Mouse (Mus musculus) E14TG2a.4 (cell line): ENCODE measurements around the gene Chsy1.
"Not testable (repeated sequence)": the region's sequence is repeated elsewhere in the genome, so short reads cannot be mapped to it uniquely, and the experiment has no call there.

Source experiments
- CTCF ChIP-seq: conservative IDR thresholded peaks from 2 replicates; pipeline ENCODE4 v1.5.1; 2014; ENCODE audit warnings: low read length
- NANOG ChIP-seq: IDR thresholded peaks from 2 replicates; pipeline ENCODE4 v1.6.1; 2014; ENCODE audit warnings: borderline replicate concordance, low read length, mixed read lengths
- POU5F1 ChIP-seq: IDR thresholded peaks from 2 replicates; pipeline ENCODE4 v1.6.1; 2014; ENCODE audit warnings: low read length, borderline replicate concordance

- peak; percentile 16 for TF ChIP-seq CTCF
- not testable (repeated sequence) for TF ChIP-seq POU5F1, NANOG
Measured at GRCm38 (mm10) chr7:66190385-66190784, 81.1 kb downstream of the Chsy1 start.
